Mouse (Mus musculus): ENCODE measurements around the gene Zbtb38. TPM values are rescaled to one million over a fixed set of nuclear protein-coding genes. Genes with fewer than 3 reads are reported as not detected.
A peak's percentile ranks its signal among the peaks of the same experiment; 100 is the strongest.

The Zbtb38 gene
- polyA plus RNA-seq, 1 experiment from 2014 or later = 11.3 TPM

- no peaks in the 10 kb centered on the region for H3K27me3 ChIP-seq (ENCODE audit: control insufficient read depth, insufficient read depth, low read length)
- H3K4me1 ChIP-seq (ENCODE audit: control insufficient read depth, insufficient read depth, low read length) = no peaks in the 10 kb centered on the region
- no peak overlapping the region for H3K9ac ChIP-seq (ENCODE audit: low read length)
- no peaks in the 10 kb centered on the region for H3K9me3 ChIP-seq (ENCODE audit: control insufficient read depth, low read length)
- H3K36me3 ChIP-seq (ENCODE audit: control insufficient read depth, insufficient read depth, low read length) = no peaks in the 10 kb centered on the region
- DNase-seq (ENCODE audit: low spot score, missing footprints) (no peak), ATAC-seq (ENCODE audit: low FRiP score) (peak; percentile 64; the same call in 1 of the 2 replicates)
- H3K4me2 ChIP-seq = no peak overlapping the region
- H3K4me3 ChIP-seq (ENCODE audit: low read depth, low read length) = no peak overlapping the region
- WGBS = 86% methylated on average over 14 of the region's 14 CpGs
- no peak overlapping the region for H3K27ac ChIP-seq (ENCODE audit: low read depth, low read length)
Observed at GRCm38 (mm10) chr9:96712758-96713471, 39.7 kb downstream of the Zbtb38 start.

- Histone ChIP-seq H3K27me3 (ENCODE audit: control insufficient read depth, insufficient read depth, low read length) (no peaks in the 10 kb centered on the region), H3K4me3 (ENCODE audit: low read depth, low read length) (no peak overlapping the region), H3K9ac (ENCODE audit: low read length) (no peak overlapping the region), H3K4me1 (ENCODE audit: control insufficient read depth, insufficient read depth, low read length) (no peaks in the 10 kb centered on the region), H3K36me3 (ENCODE audit: control insufficient read depth, insufficient read depth, low read length) (no peaks in the 10 kb centered on the region), H3K27ac (ENCODE audit: low read depth, low read length) (no peak overlapping the region), H3K9me3 (ENCODE audit: control insufficient read depth, low read length) (no peaks in the 10 kb centered on the region), H3K4me2 (no peak overlapping the region)
- DNase-seq (ENCODE audit: low spot score, missing footprints) (no peak), ATAC-seq (ENCODE audit: low FRiP score) (no peak)
- WGBS = 90% methylated on average over 12 of the region's 12 CpGs
Observed at GRCm38 (mm10) chr9:96712045-96712444, 40.6 kb downstream of the Zbtb38 start.

GRCm38 (mm10) chr9:96710241-96710946 lies 42.2 kb downstream of the Zbtb38 start:
- Histone ChIP-seq H3K4me2 (no peak overlapping the region), H3K27ac (ENCODE audit: low read depth, low read length) (no peak overlapping the region), H3K4me3 (ENCODE audit: low read depth, low read length) (no peak overlapping the region), H3K9me3 (ENCODE audit: control insufficient read depth, low read length) (no peaks in the 10 kb centered on the region), H3K9ac (ENCODE audit: low read length) (no peak overlapping the region), H3K27me3 (ENCODE audit: control insufficient read depth, insufficient read depth, low read length) (no peaks in the 10 kb centered on the region), H3K36me3 (ENCODE audit: control insufficient read depth, insufficient read depth, low read length) (no peaks in the 10 kb centered on the region), H3K4me1 (ENCODE audit: control insufficient read depth, insufficient read depth, low read length) (peaks cover 3% of the 10 kb centered on the region; the same call in 1 of the 2 replicates)
- DNase-seq (ENCODE audit: low spot score, missing footprints) (no peak), ATAC-seq (ENCODE audit: low FRiP score) (no peak)
- 94% methylated on average over 15 of the region's 15 CpGs for WGBS

- no peak for ATAC-seq (ENCODE audit: low FRiP score)
- DNase-seq (ENCODE audit: low spot score, missing footprints) = no peak
- no peak overlapping the region for H3K4me2 ChIP-seq
- H3K4me1 ChIP-seq (ENCODE audit: control insufficient read depth, insufficient read depth, low read length) = peaks cover 5% of the 10 kb centered on the region; the same call in 1 of the 2 replicates
- H3K27me3 ChIP-seq (ENCODE audit: control insufficient read depth, insufficient read depth, low read length) = no peaks in the 10 kb centered on the region
- H3K36me3 ChIP-seq (ENCODE audit: control insufficient read depth, insufficient read depth, low read length) = no peaks in the 10 kb centered on the region
- 95% methylated on average over 9 of the region's 9 CpGs for WGBS
- H3K9me3 ChIP-seq (ENCODE audit: control insufficient read depth, low read length) = no peaks in the 10 kb centered on the region
- no peak overlapping the region for H3K27ac ChIP-seq (ENCODE audit: low read depth, low read length)
- H3K4me3 ChIP-seq (ENCODE audit: low read depth, low read length) = no peak overlapping the region
- H3K9ac ChIP-seq (ENCODE audit: low read length) = no peak overlapping the region
Observed at GRCm38 (mm10) chr9:96708905-96709304, 43.7 kb downstream of the Zbtb38 start.

- H3K9me3 ChIP-seq (ENCODE audit: control insufficient read depth, low read length) = no peaks in the 10 kb centered on the region
- WGBS = 88% methylated on average over 4 of the region's 4 CpGs
- H3K27me3 ChIP-seq (ENCODE audit: control insufficient read depth, insufficient read depth, low read length) = no peaks in the 10 kb centered on the region
- H3K9ac ChIP-seq (ENCODE audit: low read length) = no peak overlapping the region
- H3K4me1 ChIP-seq (ENCODE audit: control insufficient read depth, insufficient read depth, low read length) = peaks cover 5% of the 10 kb centered on the region; the same call in 1 of the 2 replicates
- H3K4me3 ChIP-seq (ENCODE audit: low read depth, low read length) = no peak overlapping the region
- H3K4me2 ChIP-seq = no peak overlapping the region
- H3K36me3 ChIP-seq (ENCODE audit: control insufficient read depth, insufficient read depth, low read length) = no peaks in the 10 kb centered on the region
- no peak overlapping the region for H3K27ac ChIP-seq (ENCODE audit: low read depth, low read length)
- DNase-seq (ENCODE audit: low spot score, missing footprints) (no peak), ATAC-seq (ENCODE audit: low FRiP score) (no peak)
Observed at GRCm38 (mm10) chr9:96707964-96708363, 44.7 kb downstream of the Zbtb38 start.

- no peak overlapping the region for H3K27ac ChIP-seq (ENCODE audit: low read depth, low read length)
- H3K27me3 ChIP-seq (ENCODE audit: control insufficient read depth, insufficient read depth, low read length) = no peaks in the 10 kb centered on the region
- 0 out of 2 replicates have a peak overlapping the region, but pooled peaks have one; percentile 10 for H3K9ac ChIP-seq (ENCODE audit: low read length)
- peak; percentile 91 for DNase-seq (ENCODE audit: low spot score, missing footprints)
- ATAC-seq (ENCODE audit: low FRiP score) = peak; percentile 85
- H3K4me1 ChIP-seq (ENCODE audit: control insufficient read depth, insufficient read depth, low read length) = peaks cover 5% of the 10 kb centered on the region; the same call in 1 of the 2 replicates
- H3K4me3 ChIP-seq (ENCODE audit: low read depth, low read length) = no peak overlapping the region
- no peaks in the 10 kb centered on the region for H3K36me3 ChIP-seq (ENCODE audit: control insufficient read depth, insufficient read depth, low read length)
- 43% methylated on average over 11 of the region's 11 CpGs for WGBS
- H3K9me3 ChIP-seq (ENCODE audit: control insufficient read depth, low read length) = no peaks in the 10 kb centered on the region
- H3K4me2 ChIP-seq = no peak overlapping the region
Observed at GRCm38 (mm10) chr9:96705576-96706285, 46.9 kb downstream of the Zbtb38 start.

GRCm38 (mm10) chr9:96704935-96705334 lies 47.7 kb downstream of the Zbtb38 start:
- Histone ChIP-seq H3K4me2 (no peak overlapping the region), H3K36me3 (ENCODE audit: control insufficient read depth, insufficient read depth, low read length) (no peaks in the 10 kb centered on the region), H3K4me1 (ENCODE audit: control insufficient read depth, insufficient read depth, low read length) (peaks cover 5% of the 10 kb centered on the region; the same call in 1 of the 2 replicates), H3K9me3 (ENCODE audit: control insufficient read depth, low read length) (no peaks in the 10 kb centered on the region), H3K27me3 (ENCODE audit: control insufficient read depth, insufficient read depth, low read length) (no peaks in the 10 kb centered on the region), H3K27ac (ENCODE audit: low read depth, low read length) (no peak overlapping the region), H3K9ac (ENCODE audit: low read length) (no peak overlapping the region), H3K4me3 (ENCODE audit: low read depth, low read length) (no peak overlapping the region)
- 91% methylated on average over 9 of the region's 9 CpGs for WGBS
- ATAC-seq (ENCODE audit: low FRiP score) = no peak
- DNase-seq (ENCODE audit: low spot score, missing footprints) = no peak

GRCm38 (mm10) chr9:96701891-96702290 lies 50.7 kb downstream of the Zbtb38 start:
- H3K27me3 ChIP-seq (ENCODE audit: control insufficient read depth, insufficient read depth, low read length) = no peaks in the 10 kb centered on the region
- ATAC-seq (ENCODE audit: low FRiP score) (no peak), DNase-seq (ENCODE audit: low spot score, missing footprints) (no peak)
- no peak overlapping the region for H3K4me3 ChIP-seq (ENCODE audit: low read depth, low read length)
- H3K27ac ChIP-seq (ENCODE audit: low read depth, low read length) = no peak overlapping the region
- peaks cover 5% of the 10 kb centered on the region; the same call in 1 of the 2 replicates for H3K4me1 ChIP-seq (ENCODE audit: control insufficient read depth, insufficient read depth, low read length)
- H3K9me3 ChIP-seq (ENCODE audit: control insufficient read depth, low read length) = peaks cover 2% of the 10 kb centered on the region; the same call in 1 of the 2 replicates
- H3K9ac ChIP-seq (ENCODE audit: low read length) = no peak overlapping the region
- H3K4me2 ChIP-seq = no peak overlapping the region
- no peaks in the 10 kb centered on the region for H3K36me3 ChIP-seq (ENCODE audit: control insufficient read depth, insufficient read depth, low read length)
- WGBS = 92% methylated on average over 10 of the region's 10 CpGs

Measured in midbrain, embryonic 11.5 days (tissue).